Mouse (Mus musculus) midbrain, postnatal 0 days (tissue): ENCODE measurements around the gene Ube4b. TPM values are rescaled to one million over a fixed set of nuclear protein-coding genes. Genes with fewer than 3 reads are reported as not detected.

Experiments
- ATAC-seq: fragments of 200-750 bp; cut with Nextera tagmentation; 2 replicates; pipeline ENCODE4 v1.8.0; 2017; ENCODE audit warnings: moderate number of reproducible peaks, mild to moderate bottlenecking, moderate TSS enrichment, moderate library complexity; ENCODE audit not compliant: low FRiP score
- DNase-seq: peaks from one replicate; pipeline ENCODE4 v3.0.0-alpha.2; 2015; ENCODE audit warnings: low spot score
- H3K27ac ChIP-seq: fragments of 300-500 bp; sonication (generic); 2 replicates; pipeline ENCODE4 v1.5.1; 2014; ENCODE audit warnings: low read depth, mild to moderate bottlenecking, low read length, mixed read lengths
- H3K27me3 ChIP-seq: fragments of 300-500 bp; sonication (generic); 2 replicates; pipeline ENCODE4 v1.6.1; 2014; ENCODE audit warnings: low read length, control low read depth, mixed read lengths; ENCODE audit not compliant: insufficient read depth
- H3K36me3 ChIP-seq: fragments of 300-500 bp; sonication (generic); 2 replicates; pipeline ENCODE4 v1.6.1; 2014; ENCODE audit warnings: low read length, control low read depth, mixed read lengths; ENCODE audit not compliant: insufficient read depth
- H3K4me1 ChIP-seq: fragments of 300-500 bp; sonication (generic); 2 replicates; pipeline ENCODE4 v1.6.1; 2014; ENCODE audit warnings: mild to moderate bottlenecking, control low read depth, antibody characterized with exemption, low read length, mixed read lengths; ENCODE audit not compliant: insufficient read depth
- H3K4me2 ChIP-seq: fragments of 300-500 bp; sonication (generic); 2 replicates; pipeline ENCODE4 v1.6.1; 2014; ENCODE audit warnings: low read depth, mild to moderate bottlenecking, low read length, mixed read lengths; ENCODE audit not compliant: poor library complexity, severe bottlenecking
- H3K4me3 ChIP-seq: fragments of 300-500 bp; sonication (generic); 2 replicates; pipeline ENCODE4 v1.5.1; 2014; ENCODE audit warnings: low read depth, mild to moderate bottlenecking, low read length, moderate library complexity
- H3K9ac ChIP-seq: fragments of 300-500 bp; sonication (generic); replicated peaks from 2 replicates; pipeline ENCODE4 v1.6.1; 2014; ENCODE audit warnings: mild to moderate bottlenecking, low read length, moderate library complexity, mixed read lengths; ENCODE audit not compliant: poor library complexity, severe bottlenecking
- H3K9me3 ChIP-seq: fragments of 300-500 bp; sonication (generic); 2 replicates; pipeline ENCODE4 v1.6.1; 2016; ENCODE audit warnings: low read length, control low read depth
- CTCF ChIP-seq: IDR thresholded peaks from 2 replicates; pipeline ENCODE4 v1.5.1; 2016; ENCODE audit warnings: antibody characterized with exemption, mild to moderate bottlenecking
- WGBS: fragments of 180-500 bp; shearing (Covaris S2); extraction: QIAGEN DNeasy Blood & Tissue Kit; methylation state at CpG from one replicate; pipeline ENCODE4 v1.1.7; 2014; 5-methylcytosine and 5-hydroxymethylcytosine counted together
- polyA plus RNA-seq: library from polyadenylated mRNA; unstranded; fragments of >200 nt; fragmentation: Nextera tagmentation; extraction: Ambion mirVana; gene quantifications from 2 replicates; pipeline ENCODE4 v1.2.1, GENCODE M21; 2015
- total RNA-seq: library from RNA; depleted of rRNA; stranded (reverse); fragments of >200 nt; gene quantifications from 2 replicates; pipeline ENCODE4 v1.2.3, GENCODE M21; 2014

The Ube4b gene
- total and polyA plus RNA-seq, 2 experiments from 2014 or later: 51.9 to 94.4 TPM

- TF ChIP-seq CTCF: no peak
- Histone ChIP-seq H3K27me3 (no peaks in the 10 kb centered on the region), H3K4me3 (no peak overlapping the region), H3K9ac (no peak overlapping the region), H3K4me1 (no peaks in the 10 kb centered on the region), H3K27ac (no peak overlapping the region; the same call in 1 of the 2 replicates), H3K9me3 (no peaks in the 10 kb centered on the region), H3K4me2 (no peak overlapping the region), H3K36me3 (no peaks in the 10 kb centered on the region)
- no peak for ATAC-seq
- DNase-seq: peak; percentile 58
- WGBS: 52% methylated on average over 5 of the region's 5 CpGs
These were observed 109.2 kb downstream of the Ube4b start for GRCm38 (mm10) chr4:149317387-149317786.

- WGBS: 91% methylated on average over 11 of the region's 11 CpGs
- Histone ChIP-seq H3K4me1 (no peaks in the 10 kb centered on the region), H3K27ac (no peak overlapping the region), H3K36me3 (no peaks in the 10 kb centered on the region), H3K9ac (no peak overlapping the region), H3K27me3 (no peaks in the 10 kb centered on the region), H3K9me3 (no peaks in the 10 kb centered on the region), H3K4me2 (no peak overlapping the region), H3K4me3 (no peak overlapping the region)
- ATAC-seq (no peak), DNase-seq (no peak)
- TF ChIP-seq CTCF: no peak
These were observed 112.2 kb downstream of the Ube4b start for GRCm38 (mm10) chr4:149314275-149314837.

- Histone ChIP-seq H3K4me3 (no peak overlapping the region), H3K9ac (no peak overlapping the region), H3K36me3 (no peaks in the 10 kb centered on the region), H3K27me3 (no peaks in the 10 kb centered on the region), H3K27ac (no peak overlapping the region), H3K4me1 (0 out of 2 replicates have a peak, but pooled peaks cover 5% of the 10 kb centered on the region), H3K4me2 (no peak overlapping the region), H3K9me3 (no peaks in the 10 kb centered on the region)
- no peak for ATAC-seq
- no peak for DNase-seq
- WGBS: 86% methylated on average over 12 of the region's 12 CpGs
- TF ChIP-seq CTCF: no peak
These were observed 112.8 kb downstream of the Ube4b start for GRCm38 (mm10) chr4:149313558-149314253.

- H3K4me1 ChIP-seq: 0 out of 2 replicates have a peak, but pooled peaks cover 8% of the 10 kb centered on the region
- H3K9ac ChIP-seq: no peak overlapping the region
- no peak overlapping the region for H3K4me2 ChIP-seq
- H3K9me3 ChIP-seq: no peaks in the 10 kb centered on the region
- ATAC-seq (no peak), DNase-seq (no peak)
- WGBS: 88% methylated on average over 5 of the region's 5 CpGs
- H3K27ac ChIP-seq: no peak overlapping the region
- no peak overlapping the region for H3K4me3 ChIP-seq
- H3K27me3 ChIP-seq: no peaks in the 10 kb centered on the region
- H3K36me3 ChIP-seq: no peaks in the 10 kb centered on the region
- no peak for TF ChIP-seq CTCF
These were observed 114.6 kb downstream of the Ube4b start for GRCm38 (mm10) chr4:149311996-149312395.

- Histone ChIP-seq H3K9me3 (no peaks in the 10 kb centered on the region), H3K4me2 (peak overlapping the region; percentile 63), H3K4me1 (peaks cover 19% of the 10 kb centered on the region; the same call in 1 of the 2 replicates), H3K27ac (peak overlapping the region; percentile 99), H3K36me3 (no peaks in the 10 kb centered on the region), H3K9ac (peak overlapping the region; percentile 72), H3K27me3 (no peaks in the 10 kb centered on the region), H3K4me3 (peak overlapping the region; percentile 99)
- WGBS: 17% methylated on average over 3 of the region's 3 CpGs
- no peak for ATAC-seq
- no peak for TF ChIP-seq CTCF
- DNase-seq: no peak
These were observed 118.1 kb downstream of the Ube4b start for GRCm38 (mm10) chr4:149308491-149308820.
